10 mouse cellular contexts compared by ENCODE assay signal in the genomic region with DNA sequence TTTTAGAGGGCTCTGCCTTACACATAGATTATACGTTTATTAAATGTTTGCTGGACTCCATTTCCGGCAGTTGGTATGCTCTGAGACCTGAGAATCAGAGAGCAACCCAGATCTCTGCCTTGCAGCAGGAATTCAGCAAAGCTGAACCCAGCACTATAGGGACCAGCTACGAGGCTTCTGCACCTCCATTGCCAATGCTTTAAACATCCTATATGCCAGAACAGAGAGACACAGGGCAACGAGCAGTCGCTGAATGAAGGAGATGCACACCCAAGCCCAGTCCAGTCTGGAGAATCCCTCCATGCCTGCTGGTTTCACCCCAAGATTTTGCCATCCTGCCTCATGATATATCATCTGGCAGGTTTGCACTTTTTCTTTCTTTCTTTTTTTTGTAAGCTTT.
DNase-seq lines count a peak whose midpoint lies in the region; ATAC-seq and TF ChIP-seq lines count a peak whose summit lies in the region.
"Had no signal": no experiment of that assay in that cellular context is flagged by ENCODE, and none has a peak within 500 bp of the region (broad histone marks: within the 10 kb centered on the region; RNA-seq: fewer than 3 reads in every experiment).

No protein-coding gene starts in this region.

- H3K36me3 ChIP-seq in heart, embryonic 10.5 days = no peaks in the 10 kb centered on the region
- H3K36me3 ChIP-seq in midbrain, embryonic 11.5 days (ENCODE audit: control insufficient read depth, insufficient read depth, low read length) = no peaks in the 10 kb centered on the region
- no peaks in the 10 kb centered on the region for H3K36me3 ChIP-seq in midbrain, embryonic 10.5 days
- no peaks in the 10 kb centered on the region for H3K36me3 ChIP-seq in hindbrain, embryonic 15.5 days
- H3K36me3 ChIP-seq: heart, embryonic 15.5 days had no signal

- WGBS in heart, embryonic 10.5 days = 54% methylated on average over 5 of the region's 5 CpGs
- WGBS in midbrain, embryonic 11.5 days = 65% methylated on average over 5 of the region's 5 CpGs
- WGBS in midbrain, embryonic 10.5 days = 72% methylated on average over 5 of the region's 5 CpGs
- WGBS in hindbrain, embryonic 15.5 days = 42% methylated on average over 5 of the region's 5 CpGs
- WGBS in olfactory bulb, adult 2 months = 46% methylated on average over 5 of the region's 5 CpGs

- no peak for TF ChIP-seq CTCF in olfactory bulb, adult 2 months (IDR thresholded peaks at IDR 0.05; ENCODE audit: insufficient read depth, low read depth, low read length)

- no peaks in the 10 kb centered on the region for H3K27me3 ChIP-seq in heart, embryonic 10.5 days (ENCODE audit: insufficient read depth, poor library complexity, severe bottlenecking)
- H3K27me3 ChIP-seq in midbrain, embryonic 11.5 days (ENCODE audit: control insufficient read depth, insufficient read depth, low read length) = no peaks in the 10 kb centered on the region
- H3K27me3 ChIP-seq in midbrain, embryonic 10.5 days (ENCODE audit: low read depth, poor library complexity, severe bottlenecking) = peaks cover 4% of the 10 kb centered on the region
- H3K27me3 ChIP-seq in hindbrain, embryonic 15.5 days = no peaks in the 10 kb centered on the region
- H3K27me3 ChIP-seq: heart, embryonic 15.5 days had no signal

- ATAC-seq in midbrain, embryonic 11.5 days (ENCODE audit: low FRiP score) = no peak
- ATAC-seq in hindbrain, embryonic 15.5 days (ENCODE audit: low FRiP score, low read depth) = no peak

- 0 out of 2 replicates have a peak overlapping the region, but pooled peaks have one; percentile 16 for H3K9ac ChIP-seq in midbrain, embryonic 11.5 days (ENCODE audit: low read length)
- H3K9ac ChIP-seq in hindbrain, embryonic 15.5 days = peak overlapping the region; percentile 28; the same call in 1 of the 2 replicates

- H3K27ac ChIP-seq in heart, embryonic 10.5 days = peak overlapping the region; percentile 79
- no peak overlapping the region; the same call in 1 of the 2 replicates for H3K27ac ChIP-seq in midbrain, embryonic 11.5 days (ENCODE audit: low read depth, low read length)
- no peak overlapping the region for H3K27ac ChIP-seq in midbrain, embryonic 10.5 days (replicated peaks)
- H3K27ac ChIP-seq in hindbrain, embryonic 15.5 days (replicated peaks) = peak overlapping the region; percentile 98
- 0 out of 2 replicates have a peak overlapping the region, but pooled peaks have one; percentile 19 for H3K27ac ChIP-seq in olfactory bulb, adult 2 months (ENCODE audit: insufficient read depth, low read depth, low read length)

- H3K4me3 ChIP-seq in heart, embryonic 10.5 days = no peak overlapping the region
- H3K4me3 ChIP-seq in midbrain, embryonic 11.5 days (ENCODE audit: low read depth, low read length) = no peak overlapping the region
- no peak overlapping the region for H3K4me3 ChIP-seq in midbrain, embryonic 10.5 days
- H3K4me3 ChIP-seq in hindbrain, embryonic 15.5 days = no peak overlapping the region; the same call in 1 of the 2 replicates
- no peak overlapping the region for H3K4me3 ChIP-seq in olfactory bulb, adult 2 months (ENCODE audit: insufficient read depth, low read depth, low read length)
- H3K4me3 ChIP-seq: heart, embryonic 15.5 days had no signal

- no peaks in the 10 kb centered on the region for H3K9me3 ChIP-seq in heart, embryonic 10.5 days
- no peaks in the 10 kb centered on the region for H3K9me3 ChIP-seq in midbrain, embryonic 11.5 days (ENCODE audit: control insufficient read depth, low read length)
- H3K9me3 ChIP-seq in midbrain, embryonic 10.5 days (replicated peaks) = no peaks in the 10 kb centered on the region
- H3K9me3 ChIP-seq in hindbrain, embryonic 15.5 days = no peaks in the 10 kb centered on the region
- H3K9me3 ChIP-seq: heart, embryonic 15.5 days had no signal

- no peak for TF ChIP-seq POLR2A in olfactory bulb, adult 2 months (IDR thresholded peaks at IDR 0.05; ENCODE audit: insufficient read depth, low read depth, low read length)

- H3K4me1 ChIP-seq in heart, embryonic 10.5 days = peaks cover 74% of the 10 kb centered on the region
- peaks cover 20% of the 10 kb centered on the region for H3K4me1 ChIP-seq in midbrain, embryonic 11.5 days (ENCODE audit: control insufficient read depth, insufficient read depth, low read length)
- peaks cover 43% of the 10 kb centered on the region for H3K4me1 ChIP-seq in midbrain, embryonic 10.5 days
- H3K4me1 ChIP-seq in hindbrain, embryonic 15.5 days (replicated peaks) = peaks cover 63% of the 10 kb centered on the region
- H3K4me1 ChIP-seq in olfactory bulb, adult 2 months (ENCODE audit: control insufficient read depth, insufficient read depth, low read length) = peaks cover 29% of the 10 kb centered on the region

- no peak overlapping the region for H3K4me2 ChIP-seq in midbrain, embryonic 11.5 days
- H3K4me2 ChIP-seq in hindbrain, embryonic 15.5 days = peak overlapping the region; percentile 61

- DNase-seq in heart, embryonic 10.5 days (ENCODE audit: low spot score) = no peak
- DNase-seq in heart, postnatal 14 days = no peak
- no peak for DNase-seq in midbrain, embryonic 11.5 days (ENCODE audit: low spot score, missing footprints)
- no peak for DNase-seq in midbrain, embryonic 10.5 days (ENCODE audit: low spot score)
- DNase-seq in gastrocnemius, postnatal 4 days (ENCODE audit: low spot score in 2 of 2) = no peak
- no peak for DNase-seq in kidney, adult 9 months
- DNase-seq: lung, postnatal 14 days had no signal

- intact Hi-C loops in heart, postnatal 14 days (cut with DNase I) = no loop called here

Comparison
In these comparisons a context has a peak if more than half of its experiments do, and no peak if none do; other contexts are left out.
1. H3K27ac ChIP-seq: peak in heart, embryonic 10.5 days (single experiment), hindbrain, embryonic 15.5 days (single experiment) and olfactory bulb, adult 2 months (single experiment); none in midbrain, embryonic 11.5 days (single experiment) and midbrain, embryonic 10.5 days (single experiment).